Mouse (Mus musculus) CD4-positive, CD25-positive, alpha-beta regulatory T cell, adult 4 months (primary cell): ENCODE data around the gene Mphosph6. TPM values are rescaled to one million over a fixed set of nuclear protein-coding genes. Genes with fewer than 3 reads are reported as not detected.

Experiments
- ATAC-seq: one replicate; pipeline ENCODE4 v1.8.0; 2017
- polyA plus RNA-seq, 2 experiments: library from polyadenylated mRNA; unstranded; fragments of 100-300 nt; shearing (Covaris generic); gene quantifications; one replicate each; pipeline ENCODE4 v1.2.1; 2017

The Mphosph6 gene
- polyA plus RNA-seq, 2 experiments from 2014 or later = 57.8 to 65.0 TPM

DNA sequence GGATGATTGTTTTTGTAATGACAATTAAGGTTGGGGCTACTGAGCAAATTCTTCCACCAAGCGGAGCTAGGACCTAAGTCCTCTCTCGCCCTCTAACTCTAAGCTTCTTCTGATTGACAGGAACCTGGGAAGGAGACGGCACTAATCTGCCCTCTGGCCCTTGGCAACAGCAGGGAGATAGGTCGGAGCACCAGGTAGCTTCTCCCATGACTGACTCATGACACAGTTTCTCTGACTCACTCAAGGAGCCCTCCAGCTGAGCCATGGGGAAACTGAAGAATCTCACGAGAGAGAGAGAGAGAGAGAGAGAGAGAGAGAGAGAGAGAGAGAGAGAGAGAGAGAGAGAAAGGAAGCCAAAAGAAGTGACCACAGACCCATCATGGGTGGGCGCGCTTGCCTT is 32.8 kb downstream of the Mphosph6 start:
- ATAC-seq = no peak

GRCm38 (mm10) chr8:117765947-117766346 is 35.8 kb downstream of the Mphosph6 start:
- no peak for ATAC-seq

GRCm38 (mm10) chr8:117764625-117765024 is 37.1 kb downstream of the Mphosph6 start:
- ATAC-seq = no peak

DNA sequence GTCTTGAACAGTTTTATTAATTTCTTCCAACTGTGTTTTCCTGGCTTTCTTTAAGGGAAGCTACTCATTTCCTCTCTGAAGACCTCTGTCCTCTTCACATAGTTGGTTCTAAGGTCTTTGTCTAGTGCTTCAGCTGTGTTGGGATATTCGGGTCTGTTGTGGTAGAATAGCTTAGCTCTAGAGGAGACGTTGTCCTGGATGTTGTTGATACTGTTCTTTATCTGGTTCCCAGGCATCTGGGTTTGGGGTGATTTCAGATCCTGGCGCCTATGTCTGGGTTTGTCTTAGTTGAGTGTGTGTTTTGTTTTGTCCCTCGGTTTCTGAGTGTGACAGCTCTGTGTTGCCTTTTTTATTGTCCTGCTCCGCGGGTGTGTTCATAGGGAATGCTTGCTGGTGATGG is 39.0 kb downstream of the Mphosph6 start:
- ATAC-seq = no peak

DNA sequence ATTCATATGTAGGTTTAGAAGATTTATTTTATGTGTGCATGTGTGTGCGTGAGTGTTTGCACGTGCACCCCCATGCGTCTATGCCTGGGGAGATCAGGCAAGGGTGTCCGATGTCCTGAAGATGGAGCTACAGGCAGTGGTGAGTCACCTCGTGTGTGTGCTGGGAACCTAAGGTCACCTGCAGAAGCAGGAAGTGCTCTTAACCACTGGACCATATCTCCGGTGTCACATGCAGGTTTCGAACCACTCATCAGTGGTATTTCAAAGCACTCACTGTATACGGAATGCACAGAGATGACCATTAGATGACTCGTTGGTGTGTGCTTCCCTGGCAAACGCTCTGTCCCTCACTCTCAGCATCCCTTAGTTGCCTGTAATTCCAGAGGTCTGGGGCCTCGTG is 43.8 kb downstream of the Mphosph6 start:
- ATAC-seq = no peak

- ATAC-seq = no peak
These were observed 52.3 kb downstream of the Mphosph6 start for GRCm38 (mm10) chr8:117749436-117749835.

DNA sequence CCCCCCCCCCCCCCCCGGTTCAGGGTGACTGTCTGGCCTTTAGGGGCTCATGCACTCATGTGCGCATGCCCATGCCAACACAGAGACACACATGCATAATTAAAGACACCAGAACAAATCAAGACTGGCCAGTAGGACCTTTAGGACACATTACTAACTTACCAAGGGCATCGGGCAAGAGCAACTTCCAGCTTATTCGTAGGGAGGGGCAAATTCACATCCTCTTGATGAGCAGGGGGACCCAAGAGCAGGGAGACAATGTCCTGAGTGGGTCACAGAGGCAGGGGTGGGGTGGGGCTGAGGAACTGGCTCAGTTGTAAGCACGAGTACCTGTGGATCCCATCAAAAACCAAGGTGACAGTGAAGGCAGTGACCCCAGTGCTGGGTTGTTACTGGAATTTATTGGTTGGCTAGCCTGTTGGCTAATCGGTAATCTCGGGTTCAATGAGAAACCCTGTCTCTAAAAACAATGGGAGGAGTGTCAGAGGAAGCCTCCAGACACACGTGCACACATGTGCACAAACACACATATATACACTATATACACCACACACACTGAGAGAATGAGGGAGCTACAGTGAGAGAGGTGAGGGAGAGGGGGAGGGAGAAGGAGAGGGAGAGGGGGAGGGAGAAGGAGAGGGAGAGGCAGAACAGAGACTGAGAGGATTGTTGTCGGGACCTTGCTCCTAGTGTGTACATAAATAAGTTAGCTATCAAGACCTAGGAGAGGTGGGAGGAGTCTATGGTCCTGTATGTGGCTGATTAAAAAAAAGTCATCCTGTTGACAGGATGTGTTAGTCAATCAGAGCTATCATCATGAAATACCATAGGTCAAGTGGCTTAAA is 53.6 kb downstream of the Mphosph6 start:
- no peak for ATAC-seq

- no peak for ATAC-seq
These were observed 54.3 kb downstream of the Mphosph6 start for GRCm38 (mm10) chr8:117747428-117747827.

DNA sequence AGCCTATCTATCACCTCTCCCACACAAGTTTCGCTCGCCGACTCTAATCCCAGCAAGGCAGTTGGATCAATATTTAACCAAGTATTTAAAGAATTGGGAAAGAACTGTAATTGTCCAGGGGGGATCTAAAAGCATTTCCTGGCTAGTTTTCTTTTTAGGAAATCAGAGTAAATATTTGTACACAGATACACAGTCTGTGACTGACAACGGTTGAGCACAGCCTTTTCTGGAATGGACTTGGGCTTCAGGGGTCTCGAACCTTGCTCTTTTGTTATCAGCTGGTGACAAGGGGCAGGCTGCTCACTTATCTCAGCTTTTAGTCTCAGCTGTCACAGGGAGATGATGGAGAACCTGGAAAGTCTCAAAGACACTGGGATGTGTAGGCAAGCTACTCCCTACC is 55.1 kb downstream of the Mphosph6 start:
- no peak for ATAC-seq

- no peak for ATAC-seq
These were observed 59.2 kb downstream of the Mphosph6 start for GRCm38 (mm10) chr8:117742431-117743012.

Other genes starting within 250 kb of the Mphosph6 start
- gene Sdr42e1, start 128.3 kb downstream of the Mphosph6 start, polyA plus RNA-seq = 1 to 10 TPM; 3.4 to 4.4 TPM
- under 1 TPM in 1 of 2 experiments, not detected in 1; 0.81 TPM for gene Hsd17b2, start 100.0 kb downstream of the Mphosph6 start, polyA plus RNA-seq